Mouse (Mus musculus) myocyte (in vitro differentiated cells): ENCODE measurements around the gene Itm2c. TPM values are rescaled to one million over a fixed set of nuclear protein-coding genes. Genes with fewer than 3 reads are reported as not detected.

ENCODE experiments used
- H3K27me3 ChIP-seq: one replicate; pipeline ENCODE4 v1.6.1; 2011; ENCODE audit not compliant: control insufficient read depth, insufficient read depth, insufficient read length
- H3K36me3 ChIP-seq: one replicate; pipeline ENCODE4 v1.6.1; 2011; ENCODE audit not compliant: control insufficient read depth, insufficient read depth
- H3K4me2 ChIP-seq: one replicate; pipeline ENCODE4 v1.6.1; 2011; ENCODE audit warnings: low read depth, control low read depth
- H3K4me3 ChIP-seq: one replicate; pipeline ENCODE4 v1.5.1; 2011; ENCODE audit warnings: mild to moderate bottlenecking, control low read depth, moderate library complexity
- H3K79me2 ChIP-seq: one replicate; pipeline ENCODE4 v1.6.1; 2011; ENCODE audit not compliant: control insufficient read depth, insufficient read depth
- H3ac ChIP-seq: one replicate; pipeline ENCODE4 v1.6.1; 2011; ENCODE audit not compliant: control insufficient read depth, insufficient read length
- CEBPB ChIP-seq: IDR thresholded peaks from 2 replicates; pipeline ENCODE4 v1.6.1; 2011; ENCODE audit warnings: mild to moderate bottlenecking, moderate library complexity; ENCODE audit not compliant: poor library complexity, insufficient read depth, severe bottlenecking
- E2F4 ChIP-seq: IDR thresholded peaks from one replicate; pipeline ENCODE4 v1.6.1; 2011; ENCODE audit warnings: mild to moderate bottlenecking, control low read depth, moderate library complexity; ENCODE audit not compliant: insufficient read depth
- MAX ChIP-seq: IDR thresholded peaks from one replicate; pipeline ENCODE4 v1.6.1; 2011; ENCODE audit warnings: low read depth, mild to moderate bottlenecking, control low read depth
- MYOD1 ChIP-seq, 3 experiments: IDR thresholded peaks; one replicate each; pipeline ENCODE4 v1.6.1; 2011; ENCODE audit warnings: control low read depth in 2 of 3, low read depth in 2 of 3, mild to moderate bottlenecking in 2 of 3, moderate library complexity in 1 of 3; ENCODE audit not compliant: insufficient read length in 2 of 3, control insufficient read depth in 1 of 3
- MYOG ChIP-seq, 3 experiments: IDR thresholded peaks; one replicate each; pipeline ENCODE4 v1.6.1; 2011; ENCODE audit warnings: control low read depth in 2 of 3, low read depth in 2 of 3, mild to moderate bottlenecking in 2 of 3; ENCODE audit not compliant: insufficient read length in 2 of 3, control insufficient read depth in 1 of 3, insufficient read depth in 1 of 3
- POLR2A ChIP-seq: IDR thresholded peaks from one replicate; pipeline ENCODE4 v1.6.1; 2011; ENCODE audit warnings: low read depth, mild to moderate bottlenecking, control low read depth, moderate library complexity; ENCODE audit not compliant: insufficient read length
- POLR2AphosphoS2 ChIP-seq: IDR thresholded peaks from one replicate; pipeline ENCODE4 v1.6.1; 2011; ENCODE audit warnings: low read depth, control low read depth; ENCODE audit not compliant: insufficient read length
- REST ChIP-seq: IDR thresholded peaks from one replicate; pipeline ENCODE4 v1.6.1; 2011; ENCODE audit warnings: mild to moderate bottlenecking, control low read depth, moderate library complexity; ENCODE audit not compliant: insufficient read depth, insufficient read length
- SRF ChIP-seq: IDR thresholded peaks from one replicate; pipeline ENCODE4 v1.6.1; 2011; ENCODE audit warnings: low read depth; ENCODE audit not compliant: control insufficient read depth, insufficient read length
- TCF12 ChIP-seq: IDR thresholded peaks from one replicate; pipeline ENCODE4 v1.6.1; 2011; ENCODE audit warnings: mild to moderate bottlenecking, control low read depth; ENCODE audit not compliant: poor library complexity, insufficient read depth, severe bottlenecking
- TCF3 ChIP-seq: IDR thresholded peaks from one replicate; pipeline ENCODE4 v1.6.1; 2011; ENCODE audit warnings: low read depth, control low read depth; ENCODE audit not compliant: insufficient read length
- USF1 ChIP-seq: IDR thresholded peaks from one replicate; pipeline ENCODE4 v1.6.1; 2011; ENCODE audit warnings: low read depth, mild to moderate bottlenecking, control low read depth, moderate library complexity
- polyA plus RNA-seq: library from polyadenylated mRNA; unstranded; fragments of >200 nt; fragmentation: generic; extraction: Trizol; gene quantifications from one replicate; pipeline ENCODE4 v1.2.1, GENCODE M21; 2012; ENCODE audit warnings: missing spikeins

Itm2c gene
- polyA plus RNA-seq, 1 experiment, result 86.6 TPM

DNA sequence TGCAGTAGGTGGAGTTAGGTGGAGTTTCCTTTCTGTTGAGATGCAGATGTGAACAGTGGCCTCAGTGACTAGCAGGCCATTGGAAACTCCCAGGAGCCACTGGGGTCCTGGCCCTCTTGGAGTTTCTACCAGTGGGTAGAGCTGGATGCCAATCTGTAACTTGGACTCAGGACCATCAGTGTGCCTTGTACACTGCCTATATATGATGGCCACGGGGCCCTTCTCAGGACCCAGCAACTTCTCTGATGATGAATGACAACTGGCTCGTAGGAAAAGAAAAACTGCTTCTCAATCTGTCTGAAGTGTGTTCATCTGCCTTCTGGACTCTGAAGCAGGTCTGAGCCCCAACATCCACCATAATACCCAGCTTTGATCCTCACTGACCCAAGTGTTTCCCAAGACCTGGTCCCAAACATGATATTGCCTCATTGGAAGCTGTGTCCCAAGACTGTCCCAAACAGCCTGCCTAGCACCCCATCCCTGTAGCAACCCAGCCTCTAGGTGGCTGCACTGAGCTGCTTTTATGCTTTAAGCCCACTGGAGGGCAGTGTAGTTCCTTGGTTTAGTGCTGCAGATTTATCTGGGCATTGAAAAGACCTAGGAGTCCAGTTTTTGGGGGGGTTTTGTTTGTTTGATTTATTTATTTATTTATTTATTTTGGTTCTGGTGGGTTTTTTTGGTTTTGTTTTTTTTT is 40.9 kb upstream of the Itm2c start:
- Histone ChIP-seq H3K27me3 (no peaks in the 10 kb centered on the region), H3K4me2 (no peak overlapping the region), H3K36me3 (peaks cover 32% of the 10 kb centered on the region), H3ac (no peak overlapping the region), H3K4me3 (no peak overlapping the region), H3K79me2 (no peaks in the 10 kb centered on the region)
- TF ChIP-seq E2F4 (no peak), POLR2AphosphoS2 (peak; percentile 46)

DNA sequence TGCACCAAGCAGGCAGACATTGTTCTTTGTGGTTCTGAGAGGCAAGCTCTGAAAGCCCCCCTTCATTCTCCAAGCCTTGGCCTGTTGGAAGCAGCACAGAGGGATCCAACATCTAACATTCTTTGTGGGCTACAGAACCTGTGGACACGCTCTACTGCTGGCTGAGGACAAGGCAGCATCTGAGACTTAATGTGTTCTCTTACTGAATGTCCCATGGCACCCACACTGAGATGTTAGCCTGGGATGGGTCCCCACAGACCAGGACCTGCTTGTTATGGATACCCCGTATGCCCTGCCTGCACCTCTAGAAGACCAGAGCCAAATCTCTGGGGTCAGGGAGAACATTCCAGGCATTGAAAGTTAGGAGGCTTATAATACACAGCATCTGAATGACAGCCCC is 40.2 kb upstream of the Itm2c start:
- Histone ChIP-seq H3K27me3 (no peaks in the 10 kb centered on the region), H3K4me3 (no peak overlapping the region), H3ac (no peak overlapping the region), H3K4me2 (no peak overlapping the region), H3K36me3 (peaks cover 32% of the 10 kb centered on the region), H3K79me2 (no peaks in the 10 kb centered on the region)
- TF ChIP-seq POLR2AphosphoS2 (peak; percentile 7), MYOD1 (IDR thresholded peaks at IDR 0.05; ENCODE audit: control insufficient read depth in 1 of 3, insufficient read length in 2 of 3, low read depth in 2 of 3) (no peak)

DNA sequence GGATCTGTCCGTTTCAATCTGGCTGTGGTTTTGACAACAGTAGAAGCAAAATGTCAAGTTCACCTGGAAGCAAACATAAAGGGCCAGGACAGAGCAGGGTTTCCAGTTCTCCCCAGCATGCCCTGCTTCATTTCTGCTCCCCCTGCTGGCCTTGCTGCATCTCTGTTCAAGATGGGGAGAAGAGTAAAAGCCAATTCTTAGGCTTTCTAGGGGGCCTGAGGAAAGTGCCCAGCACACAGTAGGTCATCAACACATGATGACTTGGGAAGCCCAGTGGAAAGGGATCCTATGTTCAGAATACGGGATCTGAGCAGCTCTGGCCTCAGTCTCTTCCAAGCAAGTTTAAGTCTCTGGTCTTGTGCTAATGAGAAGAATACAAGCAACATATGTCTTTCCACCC is 39.6 kb upstream of the Itm2c start:
- Histone ChIP-seq H3ac (no peak overlapping the region), H3K4me3 (no peak overlapping the region), H3K36me3 (peaks cover 27% of the 10 kb centered on the region), H3K27me3 (no peaks in the 10 kb centered on the region), H3K79me2 (no peaks in the 10 kb centered on the region), H3K4me2 (no peak overlapping the region)
- TF ChIP-seq POLR2AphosphoS2 (peak; percentile 2), USF1 (no peak)

DNA sequence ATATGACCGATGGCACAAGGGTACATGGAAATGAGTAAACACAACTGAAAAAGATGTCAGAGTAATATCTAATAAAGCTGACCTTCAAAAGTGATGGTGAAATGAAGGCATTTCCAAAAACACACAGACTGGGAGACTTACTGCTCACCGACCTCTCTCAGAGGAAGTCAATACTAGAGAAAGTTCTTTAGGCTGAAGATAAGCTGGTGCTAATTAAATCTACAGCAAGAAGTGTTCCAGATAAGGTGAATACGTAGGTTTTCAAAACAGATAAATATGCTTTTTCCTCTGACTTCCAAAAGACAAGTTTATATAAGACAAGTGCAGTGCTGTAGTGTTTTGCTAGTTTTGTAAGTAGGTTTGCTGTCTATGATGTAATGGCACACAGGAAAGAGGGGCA is 37.8 kb upstream of the Itm2c start:
- Histone ChIP-seq H3K27me3 (no peaks in the 10 kb centered on the region), H3K36me3 (peaks cover 20% of the 10 kb centered on the region), H3K4me2 (no peak overlapping the region), H3ac (no peak overlapping the region), H3K79me2 (no peaks in the 10 kb centered on the region), H3K4me3 (no peak overlapping the region)
- no peak for TF ChIP-seq MYOD1 (IDR thresholded peaks at IDR 0.05; ENCODE audit: control insufficient read depth in 1 of 3, insufficient read length in 2 of 3, low read depth in 2 of 3)
- no peak for TF ChIP-seq E2F4
- TF ChIP-seq MAX, result no peak
- no peak for TF ChIP-seq MYOG (IDR thresholded peaks at IDR 0.05; ENCODE audit: control insufficient read depth in 1 of 3, insufficient read depth in 1 of 3, insufficient read length in 2 of 3, low read depth in 2 of 3)
- no peak for TF ChIP-seq TCF3
- no peak for TF ChIP-seq USF1
- TF ChIP-seq POLR2A, result no peak
- TF ChIP-seq REST, result no peak
- no peak for TF ChIP-seq POLR2AphosphoS2
- TF ChIP-seq TCF12, result no peak
- no peak for TF ChIP-seq CEBPB
- TF ChIP-seq SRF, result no peak

DNA sequence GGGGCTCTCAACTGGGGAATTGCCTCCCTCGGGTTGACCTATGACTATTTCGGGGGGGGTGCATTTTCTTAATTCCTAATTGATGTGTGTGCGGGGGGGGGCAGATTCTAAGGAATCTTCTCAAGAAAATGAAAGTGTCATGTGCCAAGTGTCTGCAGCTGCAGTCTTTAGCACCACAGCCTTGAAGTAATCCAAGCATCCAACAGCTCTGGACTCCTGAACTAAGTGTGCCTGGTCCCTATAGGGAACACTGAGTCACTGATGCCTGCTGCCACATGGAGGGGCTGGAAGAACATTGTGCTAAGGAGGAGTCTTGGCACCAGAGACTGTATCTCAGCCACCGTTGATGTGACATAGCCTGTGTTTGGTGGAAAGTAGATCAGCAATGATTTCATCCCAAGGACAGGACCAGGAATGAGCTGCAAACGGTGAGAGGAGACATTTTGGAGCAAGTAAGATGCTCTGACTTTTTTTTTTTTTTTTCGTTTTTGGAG is 36.8 kb upstream of the Itm2c start:
- no peak overlapping the region for H3ac ChIP-seq
- H3K4me3 ChIP-seq, result no peak overlapping the region
- TF ChIP-seq TCF12 (no peak), POLR2A (no peak)
- no peaks in the 10 kb centered on the region for H3K79me2 ChIP-seq
- no peaks in the 10 kb centered on the region for H3K27me3 ChIP-seq
- no peak overlapping the region for H3K4me2 ChIP-seq
- H3K36me3 ChIP-seq, result peaks cover 16% of the 10 kb centered on the region

DNA sequence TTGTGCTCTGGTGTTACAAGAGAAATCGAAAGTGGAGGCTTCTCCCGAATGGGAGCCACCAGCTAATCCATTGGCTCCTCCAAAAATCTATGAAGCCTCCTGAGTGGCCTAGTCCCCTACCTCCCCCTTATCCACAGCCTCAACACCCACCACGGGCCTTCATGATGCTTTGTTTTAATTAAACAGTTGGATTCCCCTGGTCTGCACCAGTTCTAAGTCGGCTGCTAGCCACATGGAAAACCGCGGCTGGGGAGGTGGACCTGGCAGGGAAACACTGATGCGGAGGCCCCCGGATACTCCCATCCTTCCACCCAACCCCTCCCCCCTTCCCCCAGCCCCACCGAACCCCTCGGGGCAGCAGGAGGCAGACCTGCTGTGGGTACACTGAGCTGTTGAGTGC is 29.7 kb upstream of the Itm2c start:
- H3K4me2 ChIP-seq, result no peak overlapping the region
- no peak overlapping the region for H3K4me3 ChIP-seq
- no peak for TF ChIP-seq USF1
- no peak for TF ChIP-seq MYOD1 (IDR thresholded peaks at IDR 0.05; ENCODE audit: control insufficient read depth in 1 of 3, insufficient read length in 2 of 3, low read depth in 2 of 3)
- TF ChIP-seq POLR2AphosphoS2, result no peak
- TF ChIP-seq TCF12, result no peak
- TF ChIP-seq SRF, result no peak
- TF ChIP-seq MAX, result no peak
- TF ChIP-seq MYOG (IDR thresholded peaks at IDR 0.05; ENCODE audit: control insufficient read depth in 1 of 3, insufficient read depth in 1 of 3, insufficient read length in 2 of 3, low read depth in 2 of 3), result no peak
- no peak for TF ChIP-seq REST
- TF ChIP-seq TCF3, result no peak
- TF ChIP-seq POLR2A, result no peak
- TF ChIP-seq E2F4, result no peak
- no peak for TF ChIP-seq CEBPB
- H3ac ChIP-seq, result no peak overlapping the region
- H3K79me2 ChIP-seq, result no peaks in the 10 kb centered on the region
- no peaks in the 10 kb centered on the region for H3K27me3 ChIP-seq
- no peaks in the 10 kb centered on the region for H3K36me3 ChIP-seq
